Mouse (Mus musculus): ENCODE results near the gene Sarnp.

GRCm38 (mm10) chr10:128807018-128807417 lies 10.1 kb upstream of the Sarnp start:
- TF ChIP-seq EP300 (IDR thresholded peaks at IDR 0.05; ENCODE audit: low read depth), result no peak
- no peak for TF ChIP-seq CTCF (IDR thresholded peaks at IDR 0.05; ENCODE audit: low read depth)
